Mouse (Mus musculus): ENCODE results near the gene Dclre1c. TPM values are rescaled to one million over a fixed set of nuclear protein-coding genes. Genes with fewer than 3 reads are reported as not detected.
"Not testable (repeated sequence)": the region's sequence is repeated elsewhere in the genome, so short reads cannot be mapped to it uniquely, and the experiment has no call there.

Gene Dclre1c
- 10 to 100 TPM; 10.0 to 16.0 TPM for total RNA-seq (2021)

DNA sequence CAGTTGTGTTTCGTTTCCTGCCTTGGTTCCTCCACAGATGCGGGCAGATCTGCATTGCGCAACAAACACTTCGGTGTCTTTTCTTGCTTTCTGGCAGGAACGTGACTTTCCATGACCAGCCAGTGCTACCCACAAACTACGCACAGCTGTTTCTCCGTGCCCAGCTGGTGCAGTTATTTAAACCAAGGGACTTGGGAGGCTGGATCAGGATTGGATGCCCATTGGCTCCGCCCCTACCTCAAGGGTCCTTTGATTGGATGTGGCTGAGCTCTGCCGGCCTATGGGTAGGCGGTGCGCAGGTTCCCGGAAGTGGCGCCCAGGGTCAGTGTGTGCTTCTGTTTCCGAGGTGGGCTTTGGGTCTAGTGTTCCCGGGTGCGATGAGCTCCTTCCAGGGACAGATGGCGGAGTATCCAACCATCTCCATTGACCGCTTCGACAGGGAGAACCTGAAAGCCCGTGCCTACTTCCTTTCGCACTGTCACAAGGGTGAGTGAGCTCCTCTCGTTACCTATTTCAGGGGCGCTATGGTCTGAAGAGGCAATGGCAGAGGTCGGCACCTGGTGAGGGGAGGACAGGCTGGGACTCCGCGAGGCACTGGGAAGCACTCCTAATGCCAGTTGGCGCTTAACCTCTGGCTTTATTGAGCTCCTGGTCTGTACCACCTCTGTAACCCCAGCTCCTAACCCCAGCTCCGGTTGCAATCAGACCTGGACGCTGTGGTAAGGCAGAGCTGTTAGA, at the start of gene Dclre1c:
Gene Dclre1c, plus strand, starts transcription at position 291 of the 738 bp plus-strand sequence.
- peak; percentile 67 to 71 for DNase-seq (ENCODE audit: extremely low spot score in 1 of 2, low spot score in 1 of 2)

DNA sequence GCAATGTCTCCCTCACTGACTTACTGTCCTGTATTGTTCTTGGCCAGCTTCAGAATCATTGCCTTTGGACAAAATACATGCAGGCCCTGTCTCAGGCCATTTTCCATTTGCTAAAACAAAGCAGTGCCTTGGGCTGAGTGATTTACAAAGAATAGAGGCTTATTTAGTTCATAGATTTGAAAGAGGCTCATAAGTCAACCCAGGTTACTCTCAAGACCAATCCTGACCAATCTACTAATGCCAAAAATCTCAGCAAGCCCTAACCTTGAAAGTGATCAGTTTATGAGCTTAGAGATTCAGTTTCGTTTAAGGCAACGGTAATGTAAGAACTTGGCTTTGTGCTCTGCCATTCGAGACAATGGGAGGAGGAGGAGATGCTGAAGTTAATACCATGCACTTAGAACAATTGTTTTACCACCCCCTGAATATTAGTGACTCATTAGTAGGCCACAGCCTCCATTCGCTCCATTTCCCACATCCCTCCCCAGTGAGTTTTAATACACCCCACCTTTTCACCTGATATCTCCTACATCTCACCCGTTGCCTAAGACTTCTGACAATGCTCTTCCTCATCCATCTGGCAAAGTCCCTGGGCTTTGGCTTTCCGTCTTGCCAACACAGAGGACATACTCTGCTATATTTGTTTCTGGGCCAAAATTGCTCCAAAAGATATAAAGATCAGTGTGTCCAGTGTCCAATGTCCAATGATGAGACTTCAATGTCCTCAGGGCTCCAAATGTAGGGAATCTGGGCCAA, 36.6 kb upstream of the Dclre1c start:
- no peak for DNase-seq (ENCODE audit: extremely low spot score in 1 of 2, low spot score in 1 of 2)

DNA sequence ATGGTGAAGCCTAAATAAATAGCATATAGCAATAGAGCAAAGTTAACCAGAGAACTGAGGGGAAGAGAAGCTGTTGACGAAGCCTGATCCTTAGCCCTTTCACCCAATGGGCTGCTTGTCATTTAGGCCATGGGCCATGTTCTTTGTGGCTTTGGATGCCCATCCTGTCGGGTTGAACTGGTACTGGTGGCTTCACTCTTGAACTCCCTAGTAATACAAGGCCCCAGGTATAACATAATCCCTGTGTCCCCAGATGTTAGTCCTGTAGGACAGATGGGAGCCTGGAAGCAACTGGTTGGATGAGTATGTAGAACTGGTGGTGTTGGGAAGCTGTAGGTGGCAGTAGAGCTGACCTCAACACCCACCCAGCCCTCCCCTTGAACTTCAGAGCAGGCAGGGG, 32.0 kb upstream of the Dclre1c start:
- DNase-seq (ENCODE audit: extremely low spot score in 1 of 2, low spot score in 1 of 2) = no peak

DNA sequence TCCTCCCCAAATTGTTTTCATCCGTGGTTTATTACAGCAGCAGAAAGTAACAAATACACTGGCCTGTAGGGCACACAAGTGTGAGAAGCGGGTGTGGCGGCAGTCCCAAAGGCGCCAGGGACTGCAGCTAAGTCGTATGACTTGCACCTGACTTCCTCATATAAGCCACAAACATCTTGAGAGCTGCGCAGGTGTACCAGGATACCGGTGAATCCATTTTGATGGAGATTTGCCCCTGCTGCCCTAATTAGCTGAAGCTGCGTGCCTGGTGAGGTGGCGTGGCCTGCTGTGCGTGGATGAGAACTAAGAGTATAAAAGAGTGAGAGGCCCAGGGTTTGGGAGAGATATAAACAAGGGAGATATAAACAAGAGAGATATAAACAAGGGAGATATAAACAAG, 26.8 kb upstream of the Dclre1c start, which contains the start of gene Olah:
Gene Olah, minus strand, starts transcription at position 101 of the 400 bp plus-strand sequence.
- not testable (repeated sequence) for DNase-seq (ENCODE audit: extremely low spot score in 1 of 2, low spot score in 1 of 2)

DNA sequence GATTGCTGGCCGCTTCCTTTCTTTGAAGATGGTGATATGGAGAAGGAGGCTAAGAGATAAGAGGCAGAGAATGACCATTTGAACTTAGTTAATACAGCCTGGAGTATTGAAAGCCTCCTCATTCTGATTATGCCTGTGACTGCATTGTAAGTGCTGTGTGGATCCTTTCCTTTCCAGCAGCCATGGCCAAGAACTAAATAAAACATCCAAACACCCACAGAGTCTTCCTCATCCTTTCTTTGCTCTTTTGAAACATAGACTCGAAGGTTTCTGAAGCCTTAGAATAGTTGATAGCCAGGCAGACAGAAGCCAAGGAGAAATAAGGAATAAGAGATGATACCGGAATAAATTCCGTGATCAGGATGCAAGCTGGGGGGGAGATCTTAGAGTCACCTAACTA, 17.9 kb upstream of the Dclre1c start:
- no peak for DNase-seq (ENCODE audit: extremely low spot score in 1 of 2, low spot score in 1 of 2)

DNA sequence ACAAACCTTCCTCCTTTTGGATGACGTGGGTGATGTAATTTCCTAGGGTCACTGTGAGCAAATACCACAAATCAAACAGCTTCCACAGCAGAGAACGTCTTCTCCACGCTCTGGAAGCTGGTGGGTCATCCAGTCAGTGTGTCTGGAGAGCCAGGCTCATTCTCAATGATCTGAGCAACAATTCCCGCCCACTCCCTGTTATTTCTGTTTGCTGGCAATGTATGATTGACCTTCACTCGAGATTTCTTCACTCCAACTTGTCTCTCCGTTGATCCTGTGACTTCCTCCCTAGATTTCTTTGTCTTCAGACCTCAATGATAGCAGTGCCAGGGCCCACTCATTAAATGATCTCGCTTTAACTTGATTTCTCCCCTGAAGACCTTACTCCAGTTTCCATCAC, 16.2 kb upstream of the Dclre1c start:
- DNase-seq (ENCODE audit: extremely low spot score in 1 of 2, low spot score in 1 of 2) = no peak

DNA sequence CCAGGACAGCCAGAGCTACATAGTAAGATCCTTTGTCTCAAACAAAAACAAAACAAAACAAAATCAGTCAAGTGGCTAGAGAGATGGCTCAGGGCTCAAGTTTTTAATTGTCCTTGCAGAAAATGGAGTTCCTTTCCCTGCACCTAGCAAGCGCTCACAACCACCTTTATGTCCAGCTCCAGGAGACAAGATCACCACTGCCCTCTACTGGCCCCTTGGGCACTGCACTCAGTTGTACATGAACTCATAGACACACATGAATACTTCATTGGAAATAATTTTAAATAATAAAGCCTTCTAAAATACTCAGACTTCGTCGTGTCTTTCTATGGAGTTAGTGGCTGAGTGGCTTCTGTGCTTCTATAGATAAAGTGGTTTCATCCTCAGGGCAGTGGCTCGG, 9.7 kb upstream of the Dclre1c start:
- DNase-seq (ENCODE audit: extremely low spot score in 1 of 2, low spot score in 1 of 2) = peak; percentile 44 to 77

DNA sequence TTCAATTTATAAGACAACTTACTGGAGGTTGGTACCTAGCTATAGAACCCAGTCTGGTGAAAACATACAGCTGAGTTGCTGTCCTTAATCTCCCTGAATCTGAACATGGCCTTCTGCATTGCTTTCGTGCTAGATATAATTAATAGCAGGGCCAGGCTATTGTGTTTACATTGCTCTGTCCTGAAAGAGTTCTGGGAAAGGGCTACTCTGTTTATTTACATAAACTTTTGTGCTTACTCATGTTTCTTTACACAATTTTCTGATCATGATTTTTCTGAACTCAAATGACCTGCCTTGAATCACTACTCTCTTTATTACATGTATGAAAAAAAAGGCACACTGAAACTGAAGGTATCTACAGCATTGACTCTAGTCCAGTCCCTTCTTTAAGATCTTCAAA, 8.3 kb upstream of the Dclre1c start:
- no peak for DNase-seq (ENCODE audit: extremely low spot score in 1 of 2, low spot score in 1 of 2)

DNA sequence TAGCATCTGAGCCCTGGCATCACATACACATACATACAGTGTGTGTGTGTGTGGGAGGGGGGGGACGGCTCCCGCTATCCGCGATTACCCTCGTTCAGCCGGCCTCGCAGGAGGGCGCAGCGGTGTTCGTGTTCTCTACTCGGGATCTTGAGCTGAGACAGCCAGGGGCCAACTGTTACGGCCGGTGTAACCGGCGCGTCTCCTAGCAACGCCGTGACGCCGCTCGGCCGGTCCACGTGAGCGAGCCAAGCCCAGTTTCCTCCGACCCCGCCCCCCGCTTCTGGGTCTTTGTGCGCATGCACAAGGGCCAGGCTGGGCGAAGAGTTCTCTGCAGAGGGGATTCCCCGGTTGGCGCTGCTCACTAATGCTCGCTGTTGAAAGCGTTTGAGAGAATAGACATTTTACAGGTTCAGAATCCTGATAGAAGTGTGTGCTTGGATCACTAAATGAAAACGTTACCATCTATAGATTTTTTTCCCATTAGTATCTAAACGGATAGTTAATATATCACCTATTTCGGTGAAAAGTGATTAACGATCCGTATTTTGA, 5.0 kb upstream of the Dclre1c start:
- DNase-seq (ENCODE audit: extremely low spot score in 1 of 2, low spot score in 1 of 2) = peak; percentile 91 to 93

DNA sequence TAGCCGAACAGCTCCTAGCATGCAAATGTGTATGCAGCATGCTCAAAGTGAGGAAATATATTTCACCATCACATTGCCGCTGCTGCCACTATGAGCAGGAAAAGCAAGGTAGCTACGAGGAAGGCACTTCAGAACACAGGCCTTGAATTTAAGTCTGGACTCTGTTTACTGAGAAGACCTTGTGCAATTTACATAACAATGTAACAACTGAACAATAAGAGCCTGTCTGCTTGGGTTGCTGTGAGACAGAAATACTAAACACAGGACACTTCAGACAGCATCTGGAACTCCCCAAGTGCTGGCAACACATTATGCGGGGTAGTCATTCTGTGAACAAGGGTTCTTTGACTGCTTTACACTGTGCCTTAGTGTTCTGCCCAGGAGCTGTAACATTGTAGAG, 3.8 kb upstream of the Dclre1c start:
- no peak for DNase-seq (ENCODE audit: extremely low spot score in 1 of 2, low spot score in 1 of 2)

DNA sequence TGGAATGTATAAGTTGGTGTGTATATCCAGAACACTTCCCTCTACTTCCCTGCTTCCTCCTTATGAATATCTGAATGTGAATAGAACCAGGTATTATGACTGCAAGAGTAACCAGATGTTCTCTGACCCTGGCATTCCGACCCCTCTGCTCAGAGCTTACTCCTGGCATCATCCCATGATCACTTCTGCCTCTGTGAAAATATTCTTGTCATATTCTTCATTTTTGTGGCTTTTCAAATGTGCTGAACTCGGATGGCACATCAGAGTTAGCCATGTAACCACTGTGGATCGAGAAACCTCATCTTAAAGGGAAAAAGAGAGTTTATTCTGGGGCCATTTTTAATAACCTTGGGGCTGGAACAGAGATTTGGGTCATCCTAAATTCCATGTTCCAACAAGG, 1.4 kb upstream of the Dclre1c start, which contains the start of gene Meig1:
Gene Meig1, minus strand, starts transcription at position 101 of the 400 bp plus-strand sequence.
- no peak for DNase-seq (ENCODE audit: extremely low spot score in 1 of 2, low spot score in 1 of 2)

DNA sequence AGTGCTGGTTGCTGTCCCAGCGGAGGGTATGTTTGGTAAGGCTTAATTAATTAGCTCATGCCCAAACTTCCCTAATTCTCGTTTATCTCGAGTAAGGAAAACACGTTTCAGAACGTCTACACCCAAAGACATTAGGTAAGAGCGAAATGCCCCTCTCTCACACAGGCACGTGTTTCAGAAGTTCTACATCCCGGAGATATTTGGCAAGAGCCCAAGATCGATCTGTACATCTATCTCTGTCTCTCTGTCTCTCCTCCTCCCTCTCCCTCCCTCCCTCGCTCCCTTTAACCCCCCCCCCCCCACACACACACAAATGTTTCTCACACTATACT, 614 bp downstream of the Dclre1c start:
- no peak for DNase-seq (ENCODE audit: extremely low spot score in 1 of 2, low spot score in 1 of 2)

DNA sequence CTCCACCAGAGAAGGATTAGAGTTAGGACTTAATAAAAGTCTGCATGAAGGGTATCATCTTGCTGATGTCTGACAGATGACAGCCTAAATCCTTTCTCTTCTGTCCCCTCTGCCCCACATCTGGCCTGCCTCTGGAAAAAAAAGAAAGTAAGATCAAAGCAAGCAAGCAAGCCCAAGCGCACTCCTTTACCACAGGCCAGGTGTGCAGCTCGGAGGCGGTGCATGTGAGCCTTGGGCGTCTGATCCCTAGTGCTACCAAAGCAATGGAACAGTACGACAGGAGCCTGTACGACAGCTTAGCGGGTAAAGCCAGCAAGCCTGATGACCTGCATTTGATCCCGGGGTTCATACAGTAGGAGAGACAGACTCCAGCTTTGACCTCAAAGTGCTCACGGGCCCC, 7.0 kb downstream of the Dclre1c start:
- DNase-seq (ENCODE audit: extremely low spot score in 1 of 2, low spot score in 1 of 2) = no peak

DNA sequence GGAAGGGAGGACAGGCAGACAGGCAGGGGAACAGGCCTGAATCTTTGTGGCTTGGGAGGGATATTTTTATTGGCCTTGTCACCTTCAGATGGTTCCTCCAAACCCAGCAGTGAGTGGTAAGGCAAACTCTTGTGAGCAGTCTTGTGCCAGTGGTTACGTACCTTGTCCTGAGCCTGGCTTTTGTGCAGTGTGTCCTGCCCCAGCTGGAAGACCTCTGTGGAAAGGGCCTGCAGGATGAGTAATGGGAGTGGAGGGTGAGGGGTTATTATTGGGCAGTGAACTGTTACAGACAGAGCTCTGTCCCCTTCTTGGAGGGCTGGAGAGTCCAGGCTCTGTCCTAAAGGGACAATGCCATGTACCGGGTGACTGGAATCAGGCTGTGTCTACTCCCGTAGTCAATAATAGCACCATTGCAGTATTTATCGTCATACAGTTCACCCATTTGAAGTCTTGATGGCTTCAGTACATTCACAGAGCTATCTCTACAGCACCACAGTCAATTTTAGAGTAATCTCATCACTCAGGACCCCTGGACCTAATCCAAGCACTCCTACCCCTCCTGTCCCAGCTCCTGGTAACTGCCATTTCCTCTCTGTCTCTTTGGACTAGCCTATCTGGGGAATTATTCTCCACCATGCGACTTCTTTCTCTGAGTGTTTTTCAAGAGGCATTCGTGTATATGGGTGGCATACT, 11.6 kb downstream of the Dclre1c start:
- no peak for DNase-seq (ENCODE audit: extremely low spot score in 1 of 2, low spot score in 1 of 2)

DNA sequence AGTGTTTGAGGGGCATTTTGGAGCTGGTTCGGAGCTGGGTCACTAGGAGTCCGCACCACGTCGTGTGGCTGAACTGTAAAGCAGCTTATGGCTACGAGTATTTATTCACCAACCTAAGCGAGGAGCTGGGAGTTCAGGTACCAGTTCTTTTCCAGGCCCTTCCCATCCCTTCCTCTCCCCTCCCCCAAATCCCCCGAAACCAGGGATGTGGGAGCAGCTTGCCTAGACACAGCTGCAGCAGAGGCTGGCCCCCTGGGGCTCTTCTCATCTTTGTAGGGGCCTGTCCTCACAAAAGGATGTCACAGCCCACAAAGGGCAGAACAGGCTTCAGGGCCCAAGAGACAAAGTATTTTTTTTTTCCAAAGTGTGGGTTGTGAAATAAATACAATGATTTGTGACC, 14.0 kb downstream of the Dclre1c start:
- no peak for DNase-seq (ENCODE audit: extremely low spot score in 1 of 2, low spot score in 1 of 2)

DNA sequence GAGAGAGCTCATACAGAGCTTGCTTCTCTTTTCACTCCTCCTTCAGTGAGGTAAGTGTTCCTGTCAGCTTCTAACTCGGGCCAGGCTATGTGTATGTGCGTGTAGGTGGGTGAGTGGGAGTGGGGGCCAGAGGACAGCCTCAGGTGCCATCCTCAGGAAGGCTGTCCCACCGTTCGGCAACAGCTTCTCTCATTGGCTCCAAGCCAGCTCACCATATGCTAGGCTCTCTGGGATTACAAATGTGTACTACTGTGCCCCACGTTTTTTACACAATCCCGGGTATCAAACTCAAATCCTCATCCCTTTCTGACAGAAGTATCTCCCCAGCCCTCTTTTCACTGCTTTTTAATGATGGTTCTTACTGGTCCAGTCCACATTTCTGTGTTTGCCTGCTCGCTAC, 20.3 kb downstream of the Dclre1c start:
- DNase-seq (ENCODE audit: extremely low spot score in 1 of 2, low spot score in 1 of 2) = peak in 1 of 2 experiments; percentile 22

DNA sequence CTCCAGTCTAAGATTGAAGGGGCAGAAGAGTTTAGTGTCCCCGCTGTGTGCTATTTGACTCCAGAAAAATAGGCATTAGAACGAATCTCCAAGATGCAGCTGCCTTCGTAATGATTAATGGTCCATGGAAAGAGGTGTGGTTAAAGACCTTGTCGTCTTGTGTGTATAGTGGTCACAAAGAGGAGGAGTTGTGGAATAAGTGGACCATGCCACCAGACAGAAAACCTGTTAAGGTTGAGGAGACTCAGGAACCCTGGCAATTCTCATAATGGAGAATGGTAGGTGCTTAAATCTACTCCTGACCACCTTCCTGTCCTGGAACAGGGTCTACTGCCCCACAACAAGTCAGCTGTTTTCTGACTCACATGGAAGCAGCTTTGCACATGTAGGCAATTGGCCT, 22.1 kb downstream of the Dclre1c start:
- no peak for DNase-seq (ENCODE audit: extremely low spot score in 1 of 2, low spot score in 1 of 2)

DNA sequence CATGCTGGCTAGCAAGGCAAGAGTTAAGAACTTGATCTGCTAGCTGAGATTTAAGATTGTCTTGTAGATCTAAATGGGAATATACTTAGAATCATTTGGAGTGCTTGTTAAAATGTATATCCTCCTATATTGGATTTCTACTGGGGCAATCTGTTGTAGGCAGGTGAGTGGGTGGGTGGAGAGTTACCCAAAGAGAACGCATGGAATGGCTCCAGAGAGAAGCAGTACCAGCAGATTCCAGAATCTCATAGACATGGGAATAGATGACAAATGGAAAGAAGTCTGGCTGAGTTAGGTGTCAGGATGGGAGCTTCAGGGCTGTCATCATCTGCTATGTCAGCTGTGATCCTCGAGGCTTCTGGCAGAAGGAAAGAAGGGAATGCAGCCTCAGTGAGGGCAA, 25.5 kb downstream of the Dclre1c start:
- DNase-seq (ENCODE audit: extremely low spot score in 1 of 2, low spot score in 1 of 2) = no peak

DNA sequence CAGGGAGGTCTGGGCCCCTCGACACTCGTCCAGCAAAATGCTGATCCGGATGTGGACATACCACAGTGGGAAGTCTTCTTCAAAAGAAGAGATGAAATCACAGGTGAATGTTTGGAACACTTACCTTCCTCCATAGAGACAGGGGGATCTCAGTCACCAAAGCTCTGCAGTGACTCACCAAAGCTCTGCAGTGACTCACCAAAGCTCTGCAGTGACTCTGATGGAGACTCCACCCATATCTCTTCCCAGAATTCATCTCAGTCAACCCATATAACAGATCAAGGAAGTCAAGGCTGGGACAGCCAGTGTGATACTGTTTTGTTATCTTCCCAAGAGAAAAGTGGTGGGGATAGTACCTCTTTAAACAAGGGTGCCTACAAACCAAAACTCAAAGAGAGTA, 29.2 kb downstream of the Dclre1c start:
- DNase-seq (ENCODE audit: extremely low spot score in 1 of 2, low spot score in 1 of 2) = no peak

DNA sequence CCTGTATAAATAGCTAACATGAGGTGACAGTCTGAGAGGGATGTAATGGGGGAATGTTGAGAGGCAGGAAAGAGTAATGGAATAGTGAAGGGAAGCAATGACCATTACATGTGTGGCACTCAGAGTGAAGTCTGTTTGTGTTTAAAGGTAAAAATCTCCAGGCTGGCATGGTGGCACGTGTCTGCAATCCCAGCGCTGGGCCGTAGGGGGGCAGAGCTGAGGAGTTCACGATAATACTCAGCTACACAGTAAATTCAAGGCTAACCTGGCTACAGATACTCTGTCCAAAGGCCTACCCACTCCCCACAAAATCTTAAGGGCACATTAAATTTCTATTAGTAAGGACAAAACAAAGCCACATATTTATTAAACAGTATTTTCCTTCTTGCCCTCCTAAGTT, 32.7 kb downstream of the Dclre1c start:
- no peak for DNase-seq (ENCODE audit: extremely low spot score in 1 of 2, low spot score in 1 of 2)

DNA sequence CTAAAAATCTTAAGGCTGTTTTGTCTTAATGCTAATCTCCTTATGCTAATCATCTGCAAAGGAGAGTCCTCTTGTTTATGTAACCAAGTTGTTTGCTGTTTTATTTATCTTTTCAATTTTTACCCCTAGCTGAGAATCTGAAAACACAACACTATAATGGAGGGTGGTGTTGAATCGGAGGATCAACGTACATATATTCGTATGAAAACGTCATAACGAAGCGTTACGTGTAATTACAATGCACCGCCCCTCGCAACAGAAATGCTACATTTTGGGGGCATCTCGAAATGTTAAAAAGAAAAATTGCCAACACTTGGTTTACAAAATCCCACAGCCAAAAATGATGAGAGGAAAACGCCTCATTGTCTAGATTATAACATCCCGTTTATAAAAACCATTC, 50.0 kb downstream of the Dclre1c start:
- DNase-seq (ENCODE audit: extremely low spot score in 1 of 2, low spot score in 1 of 2) = no peak

All from layer of hippocampus, postnatal 25 days (tissue).